Mouse (Mus musculus) embryonic facial prominence, embryonic 11.5 days (tissue): ENCODE data around the gene Pkm. TPM values are rescaled to one million over a fixed set of nuclear protein-coding genes. Genes with fewer than 3 reads are reported as not detected.
A peak's percentile ranks its signal among the peaks of the same experiment; 100 is the strongest.

Experiments
- ATAC-seq: fragments of 200-750 bp; cut with Nextera tagmentation; replicated peaks from 2 replicates; pipeline ENCODE4 v1.8.0; 2017; ENCODE audit warnings: low read depth; ENCODE audit not compliant: insufficient number of reproducible peaks, low FRiP score, low TSS enrichment
- DNase-seq: peaks from one replicate; pipeline ENCODE4 v3.0.0-alpha.2; 2015; ENCODE audit warnings: low spot score
- H3K27ac ChIP-seq: fragments of 300-500 bp; sonication (generic); replicated peaks from 2 replicates; pipeline ENCODE4 v1.5.1; 2014; ENCODE audit warnings: mild to moderate bottlenecking, low read depth, low read length, control low read depth
- H3K27me3 ChIP-seq: fragments of 300-500 bp; sonication (generic); 2 replicates; pipeline ENCODE4 v1.6.1; 2014; ENCODE audit warnings: mild to moderate bottlenecking, low read length, moderate library complexity, mixed read lengths; ENCODE audit not compliant: control insufficient read depth, insufficient read depth
- H3K36me3 ChIP-seq: fragments of 300-500 bp; sonication (generic); replicated peaks from 2 replicates; pipeline ENCODE4 v1.6.1; 2014; ENCODE audit warnings: low read depth, mild to moderate bottlenecking, low read length, moderate library complexity, mixed read lengths; ENCODE audit not compliant: control insufficient read depth, insufficient read depth
- H3K4me1 ChIP-seq: fragments of 300-500 bp; sonication (generic); 2 replicates; pipeline ENCODE4 v1.6.1; 2014; ENCODE audit warnings: low read length, mixed read lengths; ENCODE audit not compliant: control insufficient read depth, insufficient read depth
- H3K4me2 ChIP-seq: fragments of 300-500 bp; sonication (generic); 2 replicates; pipeline ENCODE4 v1.6.1; 2014; ENCODE audit warnings: low read depth, mild to moderate bottlenecking, control low read depth, low read length, moderate library complexity
- H3K4me3 ChIP-seq: fragments of 300-500 bp; sonication (generic); 2 replicates; pipeline ENCODE4 v1.5.1; 2014; ENCODE audit warnings: low read depth, low read length, control low read depth
- H3K9ac ChIP-seq: fragments of 300-500 bp; sonication (generic); replicated peaks from 2 replicates; pipeline ENCODE4 v1.6.1; 2014; ENCODE audit warnings: mild to moderate bottlenecking, control low read depth, low read length
- H3K9me3 ChIP-seq: fragments of 300-500 bp; sonication (generic); replicated peaks from 2 replicates; pipeline ENCODE4 v1.6.1; 2016; ENCODE audit warnings: mild to moderate bottlenecking, low read length, inconsistent platforms, mixed read lengths; ENCODE audit not compliant: control insufficient read depth
- WGBS: fragments of 180-500 bp; shearing (Covaris S2); extraction: QIAGEN DNeasy Blood & Tissue Kit; methylation state at CpG from one replicate; pipeline ENCODE4 v1.1.7; 2014; 5-methylcytosine and 5-hydroxymethylcytosine counted together
- polyA plus RNA-seq: library from polyadenylated mRNA; unstranded; fragments of >200 nt; fragmentation: Nextera tagmentation; extraction: Ambion mirVana; gene quantifications from 2 replicates; pipeline ENCODE4 v1.2.1, GENCODE M21; 2014

The Pkm gene
- polyA plus RNA-seq, 1 experiment from 2014 or later = 1,805 TPM

DNA sequence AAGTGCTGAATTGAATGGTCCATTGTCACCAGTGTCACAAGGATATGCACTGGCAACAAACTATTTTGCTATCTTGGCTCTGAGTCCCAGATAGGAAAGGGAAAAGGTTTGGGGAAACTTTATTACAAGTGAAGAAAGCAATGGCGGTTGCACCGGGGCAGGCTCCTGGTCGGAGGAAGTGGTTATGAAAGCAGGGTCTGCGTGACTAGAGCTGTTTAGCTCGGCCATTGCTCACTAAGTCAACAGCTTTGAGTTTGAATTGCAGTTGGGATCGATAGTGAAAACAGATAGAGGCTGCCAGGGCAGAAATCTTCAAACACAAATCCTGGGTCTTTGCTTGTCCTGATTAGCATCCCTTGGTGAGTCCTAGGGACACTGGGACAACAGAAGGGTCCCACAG is 11.7 kb downstream of the Pkm start:
- Histone ChIP-seq H3K9me3 (no peaks in the 10 kb centered on the region), H3K27ac (no peak overlapping the region), H3K9ac (no peak overlapping the region), H3K36me3 (peaks cover 24% of the 10 kb centered on the region), H3K4me2 (no peak overlapping the region), H3K27me3 (no peaks in the 10 kb centered on the region), H3K4me3 (no peak overlapping the region), H3K4me1 (no peaks in the 10 kb centered on the region)
- 90% methylated on average over 6 of the region's 6 CpGs for WGBS
- DNase-seq = no peak
- no peak for ATAC-seq

DNA sequence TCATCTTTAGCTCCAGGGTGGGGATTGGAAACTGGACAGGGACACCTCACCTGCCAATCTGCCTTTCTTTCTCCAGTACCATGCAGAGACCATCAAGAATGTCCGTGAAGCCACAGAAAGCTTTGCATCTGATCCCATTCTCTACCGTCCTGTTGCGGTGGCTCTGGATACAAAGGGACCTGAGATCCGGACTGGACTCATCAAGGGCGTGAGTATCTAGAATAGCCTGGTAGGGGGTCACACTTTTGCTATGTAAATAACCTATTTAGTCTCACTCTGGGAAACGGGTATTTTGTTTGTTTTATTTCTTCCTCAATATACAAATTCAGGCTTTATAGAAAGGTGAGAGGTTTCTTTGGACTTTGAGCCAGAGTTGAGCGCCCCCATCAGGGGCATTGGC is 12.3 kb downstream of the Pkm start:
- no peak overlapping the region for H3K4me2 ChIP-seq
- H3K4me1 ChIP-seq = no peaks in the 10 kb centered on the region
- H3K4me3 ChIP-seq = no peak overlapping the region
- H3K27me3 ChIP-seq = no peaks in the 10 kb centered on the region
- H3K27ac ChIP-seq = no peak overlapping the region
- 82% methylated on average over 7 of the region's 7 CpGs for WGBS
- ATAC-seq (no peak), DNase-seq (no peak)
- no peaks in the 10 kb centered on the region for H3K9me3 ChIP-seq
- H3K36me3 ChIP-seq = peaks cover 26% of the 10 kb centered on the region
- no peak overlapping the region for H3K9ac ChIP-seq

GRCm38 (mm10) chr9:59669172-59669571 is 13.0 kb downstream of the Pkm start:
- no peaks in the 10 kb centered on the region for H3K4me1 ChIP-seq
- H3K9ac ChIP-seq = no peak overlapping the region
- ATAC-seq = no peak
- H3K27ac ChIP-seq = no peak overlapping the region
- H3K9me3 ChIP-seq = no peaks in the 10 kb centered on the region
- DNase-seq = no peak
- 82% methylated on average over 4 of the region's 4 CpGs for WGBS
- H3K36me3 ChIP-seq = peaks cover 29% of the 10 kb centered on the region
- H3K27me3 ChIP-seq = no peaks in the 10 kb centered on the region
- H3K4me2 ChIP-seq = no peak overlapping the region
- no peak overlapping the region for H3K4me3 ChIP-seq

GRCm38 (mm10) chr9:59672195-59672894 is 16.2 kb downstream of the Pkm start:
- Histone ChIP-seq H3K4me2 (no peak overlapping the region), H3K4me3 (no peak overlapping the region), H3K36me3 (peaks cover 37% of the 10 kb centered on the region), H3K27me3 (no peaks in the 10 kb centered on the region), H3K4me1 (no peaks in the 10 kb centered on the region), H3K27ac (no peak overlapping the region), H3K9me3 (no peaks in the 10 kb centered on the region), H3K9ac (no peak overlapping the region)
- ATAC-seq = no peak
- DNase-seq = no peak
- WGBS = 92% methylated on average over 12 of the region's 12 CpGs

- Histone ChIP-seq H3K4me1 (no peaks in the 10 kb centered on the region), H3K4me2 (no peak overlapping the region), H3K36me3 (peaks cover 32% of the 10 kb centered on the region), H3K27ac (no peak overlapping the region), H3K4me3 (no peak overlapping the region), H3K9ac (no peak overlapping the region), H3K27me3 (no peaks in the 10 kb centered on the region), H3K9me3 (no peaks in the 10 kb centered on the region)
- DNase-seq (no peak), ATAC-seq (no peak)
- WGBS = 61% methylated on average over 2 of the region's 2 CpGs
These were observed 17.3 kb downstream of the Pkm start for GRCm38 (mm10) chr9:59673427-59673826.

DNA sequence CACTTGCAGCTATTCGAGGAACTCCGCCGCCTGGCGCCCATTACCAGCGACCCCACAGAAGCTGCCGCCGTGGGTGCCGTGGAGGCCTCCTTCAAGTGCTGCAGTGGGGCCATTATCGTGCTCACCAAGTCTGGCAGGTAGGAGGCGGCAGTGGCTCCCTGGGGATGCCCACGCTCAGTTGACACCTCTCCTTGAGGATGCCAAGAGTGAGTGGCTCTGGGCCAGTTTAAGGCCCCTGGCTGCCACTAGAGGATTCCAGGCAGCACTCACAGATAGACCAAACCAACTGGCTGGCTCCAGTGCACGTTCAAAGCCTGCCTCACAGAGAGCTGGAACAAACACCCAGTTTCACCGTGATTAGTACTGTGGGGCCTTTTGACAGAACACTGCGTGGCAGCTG is 19.4 kb downstream of the Pkm start:
- Histone ChIP-seq H3K27ac (no peak overlapping the region), H3K9me3 (no peaks in the 10 kb centered on the region), H3K4me3 (no peak overlapping the region), H3K27me3 (no peaks in the 10 kb centered on the region), H3K4me1 (no peaks in the 10 kb centered on the region), H3K36me3 (peaks cover 25% of the 10 kb centered on the region), H3K4me2 (no peak overlapping the region), H3K9ac (no peak overlapping the region)
- WGBS = 91% methylated on average over 14 of the region's 14 CpGs
- DNase-seq (no peak), ATAC-seq (no peak)

DNA sequence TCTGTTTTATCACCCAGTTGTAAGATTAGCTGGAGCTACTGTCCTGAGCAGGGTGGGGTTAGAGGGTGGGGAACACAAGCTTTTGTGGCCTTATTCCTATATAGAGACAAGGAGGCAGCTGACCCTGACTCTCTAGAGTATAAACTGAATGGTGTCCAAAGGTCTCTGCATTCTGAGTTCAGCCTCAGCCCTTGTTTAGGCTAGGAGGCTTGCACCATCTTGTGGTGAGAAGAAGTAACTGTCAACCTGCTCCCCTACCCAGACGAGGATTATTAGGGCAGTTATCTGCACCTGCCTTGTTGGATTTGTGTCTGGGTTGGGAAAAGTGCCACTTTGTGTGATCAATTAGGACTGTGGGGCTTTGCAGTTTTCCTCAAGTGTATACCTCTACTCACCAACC is 22.1 kb downstream of the Pkm start:
- no peak overlapping the region for H3K9ac ChIP-seq
- peaks cover 20% of the 10 kb centered on the region for H3K36me3 ChIP-seq
- no peaks in the 10 kb centered on the region for H3K4me1 ChIP-seq
- no peak overlapping the region for H3K4me3 ChIP-seq
- no peak overlapping the region for H3K27ac ChIP-seq
- ATAC-seq (no peak), DNase-seq (peak; percentile 42)
- no peaks in the 10 kb centered on the region; the same call in 1 of the 2 replicates for H3K27me3 ChIP-seq
- 26% methylated on average over 1 of the region's 1 CpGs for WGBS
- H3K4me2 ChIP-seq = no peak overlapping the region
- H3K9me3 ChIP-seq = no peaks in the 10 kb centered on the region

DNA sequence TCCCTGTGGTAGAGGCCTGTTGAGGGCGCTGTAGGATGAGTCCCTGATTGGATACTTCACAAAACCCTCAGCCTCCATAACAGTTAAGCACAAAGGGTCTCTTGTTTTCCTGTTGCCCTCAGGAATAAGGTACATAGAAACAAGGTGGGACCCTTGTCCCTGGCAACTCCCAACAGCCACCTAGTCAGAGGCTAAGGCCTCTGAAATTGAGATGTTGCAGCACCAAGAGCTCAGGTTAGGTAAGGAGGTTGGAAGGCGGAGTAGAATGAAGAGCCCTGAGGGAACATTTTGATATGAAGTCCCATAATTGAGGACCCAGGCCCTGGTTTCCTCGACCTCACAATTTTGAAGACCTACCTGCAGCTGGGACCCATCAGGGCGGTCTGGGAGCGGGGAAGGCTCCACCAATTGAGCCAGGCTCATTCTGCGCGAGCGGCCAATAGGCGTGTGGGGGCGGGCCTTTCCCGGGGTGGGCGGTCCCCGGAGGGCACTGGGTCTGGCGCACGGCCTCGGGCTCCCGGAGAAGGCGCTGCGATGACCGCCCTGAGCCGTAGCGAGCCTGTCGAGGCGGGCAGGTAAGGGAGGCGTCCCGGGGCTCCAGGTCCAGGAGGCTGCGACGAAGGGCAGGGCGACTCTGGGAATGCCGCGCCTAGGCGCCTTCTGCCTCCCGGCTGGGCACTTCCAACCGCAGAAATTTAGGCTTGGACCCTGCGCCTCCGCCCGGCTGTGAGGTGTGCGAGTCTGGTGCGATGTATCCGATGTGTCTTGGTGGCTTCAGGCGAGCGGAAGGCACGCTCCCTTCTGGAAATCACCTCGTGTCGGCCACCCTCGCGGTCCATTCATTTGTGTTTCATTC is 23.7 kb downstream of the Pkm start, which contains the start of gene Gramd2:
TSS of gene Gramd2 (plus strand) at position 467 of the 856 bp plus-strand sequence.
- Histone ChIP-seq H3K36me3 (peaks cover 11% of the 10 kb centered on the region), H3K4me3 (peak within 1 kb of the TSS; percentile 31), H3K4me1 (no peaks in the 10 kb centered on the region), H3K9ac (peak within 1 kb of the TSS; percentile 4; the same call in 1 of the 2 replicates), H3K9me3 (no peaks in the 10 kb centered on the region), H3K27me3 (no peaks in the 10 kb centered on the region; the same call in 1 of the 2 replicates), H3K4me2 (peak within 1 kb of the TSS; percentile 69), H3K27ac (no peak within 1 kb of the TSS)
- 1% methylated on average over 47 of the region's 47 CpGs for WGBS
- ATAC-seq = peak; percentile 96
- DNase-seq = peak; percentile 91
